Mouse (Mus musculus) brain, embryonic 14.5 days (tissue): ENCODE measurements around the gene Bax.

Source experiments
- CTCF ChIP-seq: fragments of 200-500 bp; IDR thresholded peaks from 2 replicates; pipeline ENCODE4 v1.5.1; 2012; ENCODE audit warnings: inconsistent platforms, mild to moderate bottlenecking, moderate library complexity, borderline replicate concordance; ENCODE audit not compliant: insufficient read depth, insufficient read length; ENCODE audit errors: extremely low read depth
- POLR2A ChIP-seq: fragments of 200-500 bp; IDR thresholded peaks from 2 replicates; pipeline ENCODE4 v1.6.1; 2012; ENCODE audit warnings: mild to moderate bottlenecking, inconsistent platforms, borderline replicate concordance; ENCODE audit not compliant: poor library complexity, insufficient read depth, insufficient read length, severe bottlenecking; ENCODE audit errors: extremely low read depth

- no peak for TF ChIP-seq CTCF
- no peak for TF ChIP-seq POLR2A
These were observed 12.1 kb upstream of the Bax start for GRCm38 (mm10) chr7:45478774-45479173.
